Mouse (Mus musculus): Measurements from ENCODE around the gene Med25.

- TF ChIP-seq CTCF (IDR thresholded peaks at IDR 0.05; ENCODE audit: borderline replicate concordance, insufficient read depth, low read depth, low read length), result no peak
- TF ChIP-seq POLR2A (IDR thresholded peaks at IDR 0.05; ENCODE audit: borderline replicate concordance, insufficient read depth, low read length), result no peak
These were observed 52.9 kb downstream of the Med25 start for GRCm38 (mm10) chr7:44839491-44840191.

Data from cerebellum, adult 2 months (tissue).